Mouse (Mus musculus) hindbrain, embryonic 14.5 days (tissue): Measurements from ENCODE around the gene Olfr248. TPM values are rescaled to one million over a fixed set of nuclear protein-coding genes. Genes with fewer than 3 reads are reported as not detected.
"Not testable (repeated sequence)": the region's sequence is repeated elsewhere in the genome, so short reads cannot be mapped to it uniquely, and the experiment has no call there.

Source experiments
- ATAC-seq: fragments of 200-750 bp; cut with Nextera tagmentation; 2 replicates; pipeline ENCODE4 v1.8.0; 2017; ENCODE audit warnings: moderate number of reproducible peaks, mild to moderate bottlenecking, moderate TSS enrichment, moderate library complexity; ENCODE audit not compliant: low FRiP score
- DNase-seq: peaks from one replicate; pipeline ENCODE4 v3.0.0-alpha.2; 2015; ENCODE audit warnings: low spot score
- H3K27ac ChIP-seq: fragments of 300-500 bp; sonication (generic); 2 replicates; pipeline ENCODE4 v1.5.1; 2014; ENCODE audit warnings: mild to moderate bottlenecking, moderate library complexity
- H3K27me3 ChIP-seq: fragments of 300-500 bp; sonication (generic); 2 replicates; pipeline ENCODE4 v1.6.1; 2014; ENCODE audit warnings: mild to moderate bottlenecking, low read length, mixed read lengths; ENCODE audit not compliant: control insufficient read depth, insufficient read depth
- H3K36me3 ChIP-seq: fragments of 300-500 bp; sonication (generic); replicated peaks from 2 replicates; pipeline ENCODE4 v1.6.1; 2014; ENCODE audit not compliant: control insufficient read depth, insufficient read depth
- H3K4me1 ChIP-seq: fragments of 300-500 bp; sonication (generic); replicated peaks from 2 replicates; pipeline ENCODE4 v1.6.1; 2014; ENCODE audit warnings: antibody characterized with exemption, low read length, mixed read lengths; ENCODE audit not compliant: control insufficient read depth, insufficient read depth
- H3K4me2 ChIP-seq: fragments of 300-500 bp; sonication (generic); replicated peaks from 2 replicates; pipeline ENCODE4 v1.6.1; 2014; ENCODE audit warnings: mild to moderate bottlenecking, moderate library complexity
- H3K4me3 ChIP-seq: fragments of 300-500 bp; sonication (generic); replicated peaks from 2 replicates; pipeline ENCODE4 v1.5.1; 2014; ENCODE audit warnings: mild to moderate bottlenecking, low read length
- H3K9ac ChIP-seq: fragments of 300-500 bp; sonication (generic); 2 replicates; pipeline ENCODE4 v1.6.1; 2014
- H3K9me3 ChIP-seq: fragments of 300-500 bp; sonication (generic); 2 replicates; pipeline ENCODE4 v1.6.1; 2016; ENCODE audit warnings: low read length; ENCODE audit not compliant: control insufficient read depth
- WGBS: fragments of 180-500 bp; shearing (Covaris S2); extraction: QIAGEN DNeasy Blood & Tissue Kit; methylation state at CpG from one replicate; pipeline ENCODE4 v1.1.7; 2014; 5-methylcytosine and 5-hydroxymethylcytosine counted together
- polyA plus RNA-seq: library from polyadenylated mRNA; unstranded; fragments of >200 nt; fragmentation: Nextera tagmentation; extraction: Ambion mirVana; gene quantifications from 2 replicates; pipeline ENCODE4 v1.2.1, GENCODE M21; 2014

The Olfr248 gene
- polyA plus RNA-seq, result not detected in 2 replicates

DNA sequence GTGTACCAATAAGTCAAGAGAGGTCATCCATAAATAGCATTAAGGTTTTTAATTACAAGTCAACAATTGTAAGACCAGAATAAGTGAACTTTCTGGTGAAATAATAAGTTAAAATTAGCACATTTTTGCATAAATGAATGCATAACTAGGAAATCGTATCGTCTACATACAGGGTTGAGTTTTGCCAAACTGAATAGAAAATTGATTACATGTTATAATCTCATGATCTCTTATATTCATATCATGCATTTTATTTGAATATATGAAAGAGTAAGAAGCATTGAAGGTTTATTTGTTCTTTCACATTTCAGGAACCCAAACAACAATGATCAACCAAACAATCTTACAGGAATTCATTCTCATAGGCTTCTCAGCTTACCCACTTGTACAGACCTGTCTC is at the start of gene Olfr248:
TSS of gene Olfr248 (plus strand) at position 301 of the 400 bp plus-strand sequence.
- no peak for DNase-seq
- Histone ChIP-seq H3K9me3 (no peaks in the 10 kb centered on the region), H3K36me3 (no peaks in the 10 kb centered on the region), H3K9ac (no peak within 1 kb of the TSS), H3K4me1 (no peaks in the 10 kb centered on the region), H3K4me2 (no peak within 1 kb of the TSS), H3K4me3 (no peak within 1 kb of the TSS), H3K27me3 (no peaks in the 10 kb centered on the region), H3K27ac (no peak within 1 kb of the TSS)
- ATAC-seq, result no peak
- 84% methylated on average over 2 of the region's 2 CpGs for WGBS

DNA sequence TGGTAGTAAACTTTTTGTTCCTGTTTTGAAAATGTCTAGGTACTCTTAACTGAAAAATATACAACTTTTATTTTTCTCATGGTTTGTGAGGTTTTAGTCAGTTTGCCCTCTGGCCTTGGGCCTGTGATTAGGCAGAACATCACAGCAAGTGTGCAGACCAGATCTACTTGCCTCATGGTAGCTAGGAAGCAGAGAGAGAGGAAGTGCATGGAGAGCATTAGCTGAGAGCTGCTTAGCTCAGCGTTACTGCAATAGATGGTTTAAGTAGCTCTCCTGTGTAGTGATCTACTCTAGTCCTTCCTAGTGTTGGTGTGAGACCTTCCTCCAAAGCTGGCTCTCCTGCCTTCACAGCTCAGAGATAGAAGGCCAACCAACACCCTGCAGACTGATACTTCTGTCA is 37.2 kb upstream of the Olfr248 start:
- not testable (repeated sequence) for H3K27ac ChIP-seq, DNase-seq, ATAC-seq, H3K9me3 ChIP-seq, H3K9ac ChIP-seq, H3K4me2 ChIP-seq, H3K4me3 ChIP-seq, H3K27me3 ChIP-seq, H3K36me3 ChIP-seq, H3K4me1 ChIP-seq
- 96% methylated on average over 1 of the region's 1 CpGs for WGBS

- Histone ChIP-seq H3K36me3 (no peaks in the 10 kb centered on the region), H3K9ac (no peak overlapping the region), H3K9me3 (no peaks in the 10 kb centered on the region), H3K27ac (no peak overlapping the region), H3K27me3 (no peaks in the 10 kb centered on the region), H3K4me3 (no peak overlapping the region), H3K4me2 (no peak overlapping the region), H3K4me1 (no peaks in the 10 kb centered on the region)
- WGBS, result 81% methylated on average over 5 of the region's 5 CpGs
- ATAC-seq (no peak), DNase-seq (no peak)
These were observed 36.2 kb upstream of the Olfr248 start for GRCm38 (mm10) chr1:174354640-174355039.

DNA sequence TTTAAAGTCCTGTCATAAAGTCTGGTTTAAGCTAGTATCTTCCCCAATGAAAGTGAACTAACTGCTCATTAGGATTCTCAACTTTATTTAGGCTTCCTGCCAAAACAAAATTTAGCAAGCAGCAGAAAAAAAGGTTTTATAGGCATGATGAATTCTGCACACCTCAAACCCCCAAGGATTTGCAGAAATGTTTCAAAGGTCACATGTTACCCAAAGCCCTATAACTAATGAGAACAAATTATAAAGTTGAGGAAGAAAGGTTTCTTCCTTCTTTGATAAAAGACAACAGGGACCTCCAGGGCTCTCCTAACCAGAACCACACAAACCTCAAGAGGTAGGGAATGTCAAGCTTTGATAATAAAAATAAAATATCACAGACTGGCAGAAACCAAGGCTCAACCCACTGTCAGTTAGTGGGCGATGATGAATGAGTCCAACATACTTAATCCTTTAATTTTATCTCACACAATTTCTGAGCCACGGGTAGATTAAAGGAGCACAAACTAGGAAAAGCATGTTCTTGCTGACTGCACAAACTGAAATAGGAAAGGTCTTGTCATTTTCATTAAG is 25.9 kb upstream of the Olfr248 start, which contains the start of gene Olfr417:
TSS of gene Olfr417 (plus strand) at position 241 of the 570 bp plus-strand sequence.
- no peak within 1 kb of the TSS for H3K27ac ChIP-seq
- WGBS, result 71% methylated on average over 2 of the region's 2 CpGs
- ATAC-seq, result no peak
- no peak within 1 kb of the TSS for H3K9ac ChIP-seq
- H3K27me3 ChIP-seq, result no peaks in the 10 kb centered on the region
- no peaks in the 10 kb centered on the region for H3K9me3 ChIP-seq
- DNase-seq, result no peak
- H3K4me2 ChIP-seq, result no peak within 1 kb of the TSS
- H3K4me3 ChIP-seq, result no peak within 1 kb of the TSS
- H3K36me3 ChIP-seq, result no peaks in the 10 kb centered on the region
- no peaks in the 10 kb centered on the region for H3K4me1 ChIP-seq

DNA sequence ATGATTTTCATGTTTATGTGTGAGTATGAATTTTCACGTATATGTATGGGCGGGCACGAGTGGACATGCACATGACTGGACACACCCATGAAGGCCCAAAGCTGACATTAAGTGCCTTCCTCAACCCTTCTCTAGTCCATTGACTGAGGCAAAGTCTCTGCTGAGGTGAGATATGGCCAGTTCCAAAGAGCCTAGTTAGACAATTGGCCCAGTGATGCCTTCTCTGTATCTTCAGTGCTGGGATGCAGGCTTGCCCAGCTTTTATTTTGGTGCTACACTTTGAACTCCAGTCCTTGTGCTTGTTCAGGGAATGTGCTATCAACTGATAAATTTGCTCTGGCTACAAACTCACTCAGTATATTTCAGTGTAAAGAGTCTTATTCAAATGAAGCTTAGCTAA is 17.0 kb upstream of the Olfr248 start:
- no peaks in the 10 kb centered on the region for H3K9me3 ChIP-seq
- no peak overlapping the region for H3K4me2 ChIP-seq
- ATAC-seq (no peak), DNase-seq (no peak)
- no peak overlapping the region for H3K4me3 ChIP-seq
- no peak overlapping the region for H3K27ac ChIP-seq
- H3K27me3 ChIP-seq, result no peaks in the 10 kb centered on the region
- H3K4me1 ChIP-seq, result no peaks in the 10 kb centered on the region
- WGBS, result 87% methylated on average over 3 of the region's 3 CpGs
- no peak overlapping the region for H3K9ac ChIP-seq
- no peaks in the 10 kb centered on the region for H3K36me3 ChIP-seq

- no peaks in the 10 kb centered on the region for H3K9me3 ChIP-seq
- 93% methylated on average over 4 of the region's 4 CpGs for WGBS
- no peak overlapping the region for H3K4me3 ChIP-seq
- H3K27ac ChIP-seq, result no peak overlapping the region
- H3K9ac ChIP-seq, result no peak overlapping the region
- no peak overlapping the region for H3K4me2 ChIP-seq
- no peak for ATAC-seq
- DNase-seq, result no peak
- H3K36me3 ChIP-seq, result no peaks in the 10 kb centered on the region
- H3K4me1 ChIP-seq, result no peaks in the 10 kb centered on the region
- no peaks in the 10 kb centered on the region for H3K27me3 ChIP-seq
These were observed 32.1 kb downstream of the Olfr248 start for GRCm38 (mm10) chr1:174422959-174423358.

- Histone ChIP-seq H3K36me3 (no peaks in the 10 kb centered on the region), H3K27me3 (no peaks in the 10 kb centered on the region), H3K9me3 (no peaks in the 10 kb centered on the region), H3K9ac (no peak within 1 kb of the TSS), H3K27ac (no peak within 1 kb of the TSS), H3K4me1 (no peaks in the 10 kb centered on the region), H3K4me3 (no peak within 1 kb of the TSS), H3K4me2 (no peak within 1 kb of the TSS)
- no peak for ATAC-seq
- no peak for DNase-seq
- WGBS, result 74% methylated on average over 1 of the region's 1 CpGs
These were observed 32.9 kb downstream of the Olfr248 start, which contains the start of gene Olfr414 for GRCm38 (mm10) chr1:174423764-174424163. Gene Olfr414, plus strand, starts transcription at chr1:174424064.

DNA sequence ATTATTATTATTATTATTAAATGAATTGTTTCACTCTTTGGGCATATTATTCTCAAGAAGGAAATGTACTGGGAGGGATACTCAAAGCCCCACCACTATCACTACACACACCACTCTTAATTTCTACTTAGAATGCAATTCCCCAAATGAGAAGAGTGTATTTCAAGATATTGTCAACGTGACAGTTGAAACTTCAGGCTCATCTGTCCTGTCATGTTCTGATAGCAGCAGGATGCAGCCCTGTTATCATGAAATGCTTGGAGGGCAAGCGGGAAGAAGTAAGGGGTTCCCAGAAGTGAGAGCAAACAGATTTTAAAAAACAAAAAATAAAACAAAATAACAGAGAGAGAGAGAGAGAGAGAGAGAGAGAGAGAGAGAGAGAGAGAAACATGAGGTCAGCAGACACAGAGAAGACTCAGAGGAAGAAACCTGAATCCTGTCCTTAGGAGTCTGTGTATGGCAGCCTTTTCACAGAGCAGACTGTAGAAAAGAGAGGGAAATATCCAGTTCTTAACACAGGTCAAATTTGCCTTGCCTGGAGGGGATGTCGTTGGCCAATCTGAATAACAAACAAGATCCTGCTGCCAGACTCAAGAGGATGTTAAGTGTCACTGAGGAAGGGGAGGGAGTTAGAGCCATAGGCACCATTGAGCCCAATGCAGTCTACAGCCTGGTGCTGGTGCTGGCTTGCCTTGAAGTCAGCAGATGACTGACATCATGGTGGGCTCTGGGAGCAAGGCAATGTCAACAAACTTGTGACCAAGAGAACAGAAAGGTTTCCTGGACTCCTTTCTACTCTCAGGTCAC is 35.5 kb downstream of the Olfr248 start:
- Histone ChIP-seq H3K27ac (no peak overlapping the region), H3K9ac (no peak overlapping the region), H3K4me3 (no peak overlapping the region), H3K36me3 (no peaks in the 10 kb centered on the region), H3K27me3 (no peaks in the 10 kb centered on the region), H3K4me1 (no peaks in the 10 kb centered on the region), H3K9me3 (no peaks in the 10 kb centered on the region), H3K4me2 (no peak overlapping the region)
- ATAC-seq (no peak), DNase-seq (no peak)
- WGBS, result 63% methylated on average over 3 of the region's 3 CpGs

GRCm38 (mm10) chr1:174427402-174427801 is 36.6 kb downstream of the Olfr248 start:
- no peaks in the 10 kb centered on the region for H3K9me3 ChIP-seq
- H3K4me2 ChIP-seq, result no peak overlapping the region

More at GRCm38 (mm10) chr1:174427402-174427801, 36.6 kb downstream of the Olfr248 start:
- Histone ChIP-seq H3K4me1 (no peaks in the 10 kb centered on the region), H3K9ac (no peak overlapping the region), H3K4me3 (no peak overlapping the region), H3K36me3 (no peaks in the 10 kb centered on the region), H3K27ac (no peak overlapping the region), H3K27me3 (no peaks in the 10 kb centered on the region)
- ATAC-seq, result no peak
- DNase-seq, result no peak
- WGBS, result 89% methylated on average over 1 of the region's 1 CpGs
